Mouse (Mus musculus): ENCODE data around the gene Stat5a. TPM values are rescaled to one million over a fixed set of nuclear protein-coding genes. Genes with fewer than 3 reads are reported as not detected.

The Stat5a gene
- polyA plus RNA-seq, 1 experiment from 2014 or later, result 1.8 TPM

DNA sequence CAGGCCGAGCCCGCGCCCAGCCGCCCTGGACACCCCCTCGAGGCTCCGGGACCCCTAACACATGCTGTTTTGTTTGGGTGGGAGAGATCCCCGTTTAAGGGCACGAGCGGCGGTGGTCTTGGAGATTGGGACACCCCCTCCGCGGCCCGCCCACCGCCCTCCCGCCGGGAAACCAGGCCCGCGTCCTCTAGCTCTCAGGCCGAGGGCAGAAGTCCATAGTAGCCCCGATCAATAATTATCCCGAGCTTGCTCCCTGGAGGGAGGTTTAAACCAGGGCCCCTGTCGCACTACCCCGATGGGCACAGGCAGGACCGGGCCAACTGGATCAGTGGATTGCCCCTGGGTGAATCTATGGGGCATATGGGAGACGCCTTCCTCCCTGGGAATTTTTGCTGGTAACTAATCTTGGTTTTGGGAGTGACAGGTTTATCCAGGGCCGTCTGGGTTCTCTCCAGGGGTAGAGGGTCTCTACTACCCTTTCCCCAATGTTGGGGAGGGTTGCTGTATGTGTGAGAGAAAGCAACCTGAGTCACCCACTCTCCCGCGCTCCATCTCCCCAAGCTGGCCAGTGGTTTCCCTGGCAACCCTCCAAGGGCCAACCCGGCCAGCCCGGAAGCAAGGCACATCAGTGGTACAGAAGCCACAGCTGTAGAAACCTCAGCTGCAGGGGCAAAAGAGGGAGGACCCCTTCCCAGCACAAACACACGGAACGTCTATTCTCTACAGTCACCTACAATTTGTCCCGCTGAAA is 8.2 kb upstream of the Stat5a start:
- peak overlapping the region; percentile 92 for H3K4me2 ChIP-seq (replicated peaks; ENCODE audit: low read depth, low read length)
- H3K9me3 ChIP-seq (ENCODE audit: control insufficient read depth, low read length), result no peaks in the 10 kb centered on the region
- ATAC-seq (ENCODE audit: low FRiP score), result peak; percentile 64
- peak overlapping the region; percentile 96 for H3K4me3 ChIP-seq (ENCODE audit: low read depth, low read length)
- peak overlapping the region; percentile 60 for H3K27ac ChIP-seq (ENCODE audit: low read depth, low read length)
- peak; percentile 70 for DNase-seq (ENCODE audit: low spot score)
- H3K36me3 ChIP-seq (ENCODE audit: control insufficient read depth, insufficient read depth, low read length), result no peaks in the 10 kb centered on the region
- WGBS, result 2% methylated on average over 24 of the region's 33 CpGs
- peak overlapping the region; percentile 95 for H3K9ac ChIP-seq (ENCODE audit: low read depth, low read length)
- no peaks in the 10 kb centered on the region; the same call in 1 of the 2 replicates for H3K27me3 ChIP-seq (ENCODE audit: control insufficient read depth, insufficient read depth, low read length)
- peaks cover 5% of the 10 kb centered on the region; the same call in 1 of the 2 replicates for H3K4me1 ChIP-seq (replicated peaks; ENCODE audit: control insufficient read depth, insufficient read depth, low read length)

- WGBS, result 85% methylated on average over 2 of the region's 2 CpGs
- ATAC-seq (ENCODE audit: low FRiP score) (no peak), DNase-seq (ENCODE audit: low spot score) (no peak)
- Histone ChIP-seq H3K4me3 (ENCODE audit: low read depth, low read length) (no peak overlapping the region), H3K4me1 (replicated peaks; ENCODE audit: control insufficient read depth, insufficient read depth, low read length) (peaks cover 5% of the 10 kb centered on the region; the same call in 1 of the 2 replicates), H3K4me2 (replicated peaks; ENCODE audit: low read depth, low read length) (no peak overlapping the region), H3K36me3 (ENCODE audit: control insufficient read depth, insufficient read depth, low read length) (no peaks in the 10 kb centered on the region), H3K9ac (ENCODE audit: low read depth, low read length) (no peak overlapping the region), H3K27ac (ENCODE audit: low read depth, low read length) (no peak overlapping the region), H3K27me3 (ENCODE audit: control insufficient read depth, insufficient read depth, low read length) (no peaks in the 10 kb centered on the region; the same call in 1 of the 2 replicates), H3K9me3 (ENCODE audit: control insufficient read depth, low read length) (no peaks in the 10 kb centered on the region)
Observed at GRCm38 (mm10) chr11:100852088-100852487, 7.1 kb upstream of the Stat5a start.

DNA sequence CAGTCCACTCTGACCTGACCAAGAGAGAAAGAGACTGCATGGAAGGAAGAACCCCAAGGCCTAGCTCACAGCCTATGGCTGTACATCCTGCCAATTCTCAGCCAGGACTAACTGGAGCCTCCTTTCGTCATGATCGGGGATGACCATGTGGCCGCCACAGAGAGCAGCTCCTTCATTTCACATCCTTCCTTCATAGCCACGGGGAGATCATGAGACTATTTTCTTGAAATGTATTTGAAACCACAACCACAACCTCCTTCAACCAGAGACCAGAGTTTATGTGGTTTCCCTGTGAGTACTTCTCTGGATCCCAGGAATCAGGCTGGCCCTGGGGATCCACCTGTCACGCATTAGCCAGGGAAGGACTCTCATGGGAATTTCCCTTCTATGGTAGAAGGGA is 6.1 kb upstream of the Stat5a start:
- Histone ChIP-seq H3K9me3 (ENCODE audit: control insufficient read depth, low read length) (no peaks in the 10 kb centered on the region), H3K27me3 (ENCODE audit: control insufficient read depth, insufficient read depth, low read length) (no peaks in the 10 kb centered on the region; the same call in 1 of the 2 replicates), H3K27ac (ENCODE audit: low read depth, low read length) (no peak overlapping the region), H3K4me2 (replicated peaks; ENCODE audit: low read depth, low read length) (no peak overlapping the region), H3K36me3 (ENCODE audit: control insufficient read depth, insufficient read depth, low read length) (no peaks in the 10 kb centered on the region), H3K4me3 (ENCODE audit: low read depth, low read length) (no peak overlapping the region), H3K9ac (ENCODE audit: low read depth, low read length) (no peak overlapping the region), H3K4me1 (replicated peaks; ENCODE audit: control insufficient read depth, insufficient read depth, low read length) (peaks cover 5% of the 10 kb centered on the region; the same call in 1 of the 2 replicates)
- WGBS, result 80% methylated on average over 5 of the region's 5 CpGs
- no peak for ATAC-seq (ENCODE audit: low FRiP score)
- no peak for DNase-seq (ENCODE audit: low spot score)

DNA sequence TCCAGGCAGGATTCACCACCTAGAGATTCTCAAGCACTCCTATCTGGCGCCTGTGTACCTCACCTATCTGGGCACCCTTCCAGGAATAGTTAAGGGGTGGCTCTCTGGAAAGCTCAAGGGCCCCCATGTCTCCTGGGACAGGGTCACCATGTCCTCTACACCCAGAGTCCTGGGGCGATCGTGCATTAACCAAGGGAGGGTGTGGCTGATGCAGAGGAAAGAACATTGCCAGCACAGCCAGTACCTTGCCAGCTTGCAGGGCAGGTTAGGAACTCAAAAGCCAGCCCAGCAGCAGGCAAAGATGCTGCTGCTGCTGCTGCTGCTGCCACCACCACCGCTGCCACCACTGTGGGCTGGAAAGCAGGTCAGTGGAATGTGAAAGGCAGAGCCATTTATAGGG is 4.9 kb upstream of the Stat5a start:
- Histone ChIP-seq H3K27ac (ENCODE audit: low read depth, low read length) (no peak overlapping the region), H3K9ac (ENCODE audit: low read depth, low read length) (no peak overlapping the region), H3K4me1 (replicated peaks; ENCODE audit: control insufficient read depth, insufficient read depth, low read length) (peaks cover 2% of the 10 kb centered on the region; the same call in 1 of the 2 replicates), H3K4me2 (replicated peaks; ENCODE audit: low read depth, low read length) (no peak overlapping the region), H3K36me3 (ENCODE audit: control insufficient read depth, insufficient read depth, low read length) (no peaks in the 10 kb centered on the region), H3K9me3 (ENCODE audit: control insufficient read depth, low read length) (no peaks in the 10 kb centered on the region), H3K27me3 (ENCODE audit: control insufficient read depth, insufficient read depth, low read length) (peaks cover 5% of the 10 kb centered on the region), H3K4me3 (ENCODE audit: low read depth, low read length) (no peak overlapping the region)
- WGBS, result 69% methylated on average over 4 of the region's 4 CpGs
- no peak for DNase-seq (ENCODE audit: low spot score)
- no peak for ATAC-seq (ENCODE audit: low FRiP score)

GRCm38 (mm10) chr11:100855178-100855577 is 4.0 kb upstream of the Stat5a start:
- H3K9me3 ChIP-seq (ENCODE audit: control insufficient read depth, low read length), result no peaks in the 10 kb centered on the region
- no peak for ATAC-seq (ENCODE audit: low FRiP score)
- no peak overlapping the region for H3K4me3 ChIP-seq (ENCODE audit: low read depth, low read length)
- H3K36me3 ChIP-seq (ENCODE audit: control insufficient read depth, insufficient read depth, low read length), result no peaks in the 10 kb centered on the region
- no peak overlapping the region for H3K27ac ChIP-seq (ENCODE audit: low read depth, low read length)
- H3K4me1 ChIP-seq (replicated peaks; ENCODE audit: control insufficient read depth, insufficient read depth, low read length), result peaks cover 2% of the 10 kb centered on the region; the same call in 1 of the 2 replicates
- no peak for DNase-seq (ENCODE audit: low spot score)
- WGBS, result 92% methylated on average over 4 of the region's 4 CpGs
- no peak overlapping the region for H3K9ac ChIP-seq (ENCODE audit: low read depth, low read length)
- H3K4me2 ChIP-seq (replicated peaks; ENCODE audit: low read depth, low read length), result no peak overlapping the region
- peaks cover 9% of the 10 kb centered on the region for H3K27me3 ChIP-seq (ENCODE audit: control insufficient read depth, insufficient read depth, low read length)

DNA sequence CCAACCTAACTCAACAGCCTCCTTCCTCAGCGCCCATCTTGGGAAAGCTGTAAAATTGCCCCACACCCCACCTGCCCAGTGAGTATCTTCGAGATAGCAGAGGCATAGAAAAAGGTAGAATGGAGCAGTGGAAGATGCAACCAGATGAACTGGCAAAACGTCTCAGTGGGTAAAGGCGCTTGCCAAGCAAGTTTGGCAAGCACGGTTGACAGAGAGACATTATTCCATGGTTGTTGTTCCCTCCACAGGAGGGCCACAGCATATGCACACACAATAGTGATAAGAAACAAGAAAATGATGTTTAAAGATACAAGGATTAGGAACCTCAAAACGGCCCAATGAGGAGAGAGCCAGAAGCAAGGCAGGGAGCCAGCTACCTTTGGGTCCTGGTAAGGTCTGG is 1.2 kb upstream of the Stat5a start:
- H3K9ac ChIP-seq (ENCODE audit: low read depth, low read length), result no peak overlapping the region
- 68% methylated on average over 6 of the region's 6 CpGs for WGBS
- no peaks in the 10 kb centered on the region for H3K4me1 ChIP-seq (replicated peaks; ENCODE audit: control insufficient read depth, insufficient read depth, low read length)
- peaks cover 23% of the 10 kb centered on the region for H3K27me3 ChIP-seq (ENCODE audit: control insufficient read depth, insufficient read depth, low read length)
- ATAC-seq (ENCODE audit: low FRiP score) (no peak), DNase-seq (ENCODE audit: low spot score) (no peak)
- H3K4me2 ChIP-seq (replicated peaks; ENCODE audit: low read depth, low read length), result no peak overlapping the region
- H3K27ac ChIP-seq (ENCODE audit: low read depth, low read length), result no peak overlapping the region
- no peaks in the 10 kb centered on the region for H3K9me3 ChIP-seq (ENCODE audit: control insufficient read depth, low read length)
- H3K4me3 ChIP-seq (ENCODE audit: low read depth, low read length), result no peak overlapping the region
- no peaks in the 10 kb centered on the region for H3K36me3 ChIP-seq (ENCODE audit: control insufficient read depth, insufficient read depth, low read length)

GRCm38 (mm10) chr11:100859579-100860075 is 476 bp downstream of the Stat5a start:
- Histone ChIP-seq H3K36me3 (ENCODE audit: control insufficient read depth, insufficient read depth, low read length) (no peaks in the 10 kb centered on the region), H3K4me3 (ENCODE audit: low read depth, low read length) (peak overlapping the region; percentile 40; the same call in 1 of the 2 replicates), H3K27ac (ENCODE audit: low read depth, low read length) (no peak overlapping the region), H3K4me2 (replicated peaks; ENCODE audit: low read depth, low read length) (peak overlapping the region; percentile 65; the same call in 1 of the 2 replicates), H3K9me3 (ENCODE audit: control insufficient read depth, low read length) (no peaks in the 10 kb centered on the region), H3K27me3 (ENCODE audit: control insufficient read depth, insufficient read depth, low read length) (peaks cover 23% of the 10 kb centered on the region), H3K9ac (ENCODE audit: low read depth, low read length) (no peak overlapping the region), H3K4me1 (replicated peaks; ENCODE audit: control insufficient read depth, insufficient read depth, low read length) (no peaks in the 10 kb centered on the region)
- 43% methylated on average over 6 of the region's 6 CpGs for WGBS
- no peak for ATAC-seq (ENCODE audit: low FRiP score)
- no peak for DNase-seq (ENCODE audit: low spot score)

- H3K4me3 ChIP-seq (ENCODE audit: low read depth, low read length), result peak overlapping the region; percentile 40
- H3K27ac ChIP-seq (ENCODE audit: low read depth, low read length), result no peak overlapping the region
- 4% methylated on average over 49 of the region's 55 CpGs for WGBS
- H3K27me3 ChIP-seq (ENCODE audit: control insufficient read depth, insufficient read depth, low read length), result peaks cover 23% of the 10 kb centered on the region
- H3K4me2 ChIP-seq (replicated peaks; ENCODE audit: low read depth, low read length), result peak overlapping the region; percentile 65
- DNase-seq (ENCODE audit: low spot score) (peak; percentile 70), ATAC-seq (ENCODE audit: low FRiP score) (peak; percentile 64; the same call in 1 of the 2 replicates)
- no peaks in the 10 kb centered on the region for H3K36me3 ChIP-seq (ENCODE audit: control insufficient read depth, insufficient read depth, low read length)
- H3K9ac ChIP-seq (ENCODE audit: low read depth, low read length), result peak overlapping the region; percentile 55
- H3K9me3 ChIP-seq (ENCODE audit: control insufficient read depth, low read length), result no peaks in the 10 kb centered on the region
- no peaks in the 10 kb centered on the region for H3K4me1 ChIP-seq (replicated peaks; ENCODE audit: control insufficient read depth, insufficient read depth, low read length)
Observed at GRCm38 (mm10) chr11:100860198-100861048, 1.3 kb downstream of the Stat5a start.
